Mouse (Mus musculus): ENCODE results near the gene Dpp8. TPM values are rescaled to one million over a fixed set of nuclear protein-coding genes. Genes with fewer than 3 reads are reported as not detected.

Gene Dpp8
- polyA plus RNA-seq, 1 experiment: 23.7 TPM

GRCm38 (mm10) chr9:65102377-65103172 is 70.4 kb downstream of the Dpp8 start:
- H3K4me3 ChIP-seq (replicated peaks; ENCODE audit: control insufficient read depth, low read depth, low read length): no peak overlapping the region
- no peak overlapping the region for H3K27ac ChIP-seq (ENCODE audit: control insufficient read depth, insufficient read depth, low read depth, low read length, poor library complexity)
- no peak for TF ChIP-seq POLR2A (IDR thresholded peaks at IDR 0.05; ENCODE audit: borderline replicate concordance, control insufficient read depth, low read depth, low read length)
- TF ChIP-seq CTCF (IDR thresholded peaks at IDR 0.05; ENCODE audit: control insufficient read depth, insufficient read depth, low read length): no peak
- no peaks in the 10 kb centered on the region; the same call in 1 of the 2 replicates for H3K4me1 ChIP-seq (ENCODE audit: control insufficient read depth, insufficient read depth, low read length)
- WGBS: 37% methylated on average over 36 of the region's 36 CpGs

GRCm38 (mm10) chr9:65103173-65103752 is 71.0 kb downstream of the Dpp8 start:
- Histone ChIP-seq H3K4me1 (ENCODE audit: control insufficient read depth, insufficient read depth, low read length) (no peaks in the 10 kb centered on the region; the same call in 1 of the 2 replicates), H3K27ac (ENCODE audit: control insufficient read depth, insufficient read depth, low read depth, low read length, poor library complexity) (no peak overlapping the region), H3K4me3 (replicated peaks; ENCODE audit: control insufficient read depth, low read depth, low read length) (no peak overlapping the region)
- WGBS: 59% methylated on average over 8 of the region's 8 CpGs
- no peak for TF ChIP-seq POLR2A (IDR thresholded peaks at IDR 0.05; ENCODE audit: borderline replicate concordance, control insufficient read depth, low read depth, low read length)
- TF ChIP-seq CTCF (IDR thresholded peaks at IDR 0.05; ENCODE audit: control insufficient read depth, insufficient read depth, low read length): no peak

GRCm38 (mm10) chr9:65106821-65107220 is 74.6 kb downstream of the Dpp8 start:
- TF ChIP-seq CTCF (IDR thresholded peaks at IDR 0.05; ENCODE audit: control insufficient read depth, insufficient read depth, low read length): no peak
- H3K4me1 ChIP-seq (ENCODE audit: control insufficient read depth, insufficient read depth, low read length): no peaks in the 10 kb centered on the region; the same call in 1 of the 2 replicates
- 85% methylated on average over 4 of the region's 4 CpGs for WGBS
- H3K27ac ChIP-seq (ENCODE audit: control insufficient read depth, insufficient read depth, low read depth, low read length, poor library complexity): no peak overlapping the region
- no peak overlapping the region for H3K4me3 ChIP-seq (replicated peaks; ENCODE audit: control insufficient read depth, low read depth, low read length)

- Histone ChIP-seq H3K4me3 (replicated peaks; ENCODE audit: control insufficient read depth, low read depth, low read length) (no peak overlapping the region), H3K4me1 (ENCODE audit: control insufficient read depth, insufficient read depth, low read length) (no peaks in the 10 kb centered on the region), H3K27ac (ENCODE audit: control insufficient read depth, insufficient read depth, low read depth, low read length, poor library complexity) (no peak overlapping the region)
- no peak for TF ChIP-seq POLR2A (IDR thresholded peaks at IDR 0.05; ENCODE audit: borderline replicate concordance, control insufficient read depth, low read depth, low read length)
- TF ChIP-seq CTCF (IDR thresholded peaks at IDR 0.05; ENCODE audit: control insufficient read depth, insufficient read depth, low read length): no peak
- WGBS: 81% methylated on average over 1 of the region's 1 CpGs
Measured at GRCm38 (mm10) chr9:65107893-65108292, 75.7 kb downstream of the Dpp8 start.

GRCm38 (mm10) chr9:65109132-65110072 is 77.2 kb downstream of the Dpp8 start:
- Histone ChIP-seq H3K4me3 (replicated peaks; ENCODE audit: control insufficient read depth, low read depth, low read length) (no peak overlapping the region), H3K27ac (ENCODE audit: control insufficient read depth, insufficient read depth, low read depth, low read length, poor library complexity) (no peak overlapping the region), H3K4me1 (ENCODE audit: control insufficient read depth, insufficient read depth, low read length) (no peaks in the 10 kb centered on the region)
- TF ChIP-seq POLR2A (IDR thresholded peaks at IDR 0.05; ENCODE audit: borderline replicate concordance, control insufficient read depth, low read depth, low read length) (no peak), CTCF (IDR thresholded peaks at IDR 0.05; ENCODE audit: control insufficient read depth, insufficient read depth, low read length) (no peak)
- WGBS: 47% methylated on average over 24 of the region's 24 CpGs

GRCm38 (mm10) chr9:65111698-65112097 is 79.5 kb downstream of the Dpp8 start:
- no peak for TF ChIP-seq POLR2A (IDR thresholded peaks at IDR 0.05; ENCODE audit: borderline replicate concordance, control insufficient read depth, low read depth, low read length)
- no peak for TF ChIP-seq CTCF (IDR thresholded peaks at IDR 0.05; ENCODE audit: control insufficient read depth, insufficient read depth, low read length)
- 79% methylated on average over 5 of the region's 5 CpGs for WGBS
- no peak overlapping the region for H3K27ac ChIP-seq (ENCODE audit: control insufficient read depth, insufficient read depth, low read depth, low read length, poor library complexity)
- no peaks in the 10 kb centered on the region for H3K4me1 ChIP-seq (ENCODE audit: control insufficient read depth, insufficient read depth, low read length)
- H3K4me3 ChIP-seq (replicated peaks; ENCODE audit: control insufficient read depth, low read depth, low read length): no peak overlapping the region

GRCm38 (mm10) chr9:65113694-65114093 is 81.5 kb downstream of the Dpp8 start:
- 73% methylated on average over 2 of the region's 2 CpGs for WGBS
- H3K27ac ChIP-seq (ENCODE audit: control insufficient read depth, insufficient read depth, low read depth, low read length, poor library complexity): no peak overlapping the region
- no peak for TF ChIP-seq POLR2A (IDR thresholded peaks at IDR 0.05; ENCODE audit: borderline replicate concordance, control insufficient read depth, low read depth, low read length)
- no peak for TF ChIP-seq CTCF (IDR thresholded peaks at IDR 0.05; ENCODE audit: control insufficient read depth, insufficient read depth, low read length)
- H3K4me1 ChIP-seq (ENCODE audit: control insufficient read depth, insufficient read depth, low read length): no peaks in the 10 kb centered on the region; the same call in 1 of the 2 replicates
- no peak overlapping the region for H3K4me3 ChIP-seq (replicated peaks; ENCODE audit: control insufficient read depth, low read depth, low read length)

GRCm38 (mm10) chr9:65115891-65116290 is 83.7 kb downstream of the Dpp8 start:
- no peaks in the 10 kb centered on the region; the same call in 1 of the 2 replicates for H3K4me1 ChIP-seq (ENCODE audit: control insufficient read depth, insufficient read depth, low read length)
- TF ChIP-seq CTCF (IDR thresholded peaks at IDR 0.05; ENCODE audit: control insufficient read depth, insufficient read depth, low read length) (no peak), POLR2A (IDR thresholded peaks at IDR 0.05; ENCODE audit: borderline replicate concordance, control insufficient read depth, low read depth, low read length) (no peak)
- H3K4me3 ChIP-seq (replicated peaks; ENCODE audit: control insufficient read depth, low read depth, low read length): no peak overlapping the region
- no peak overlapping the region for H3K27ac ChIP-seq (ENCODE audit: control insufficient read depth, insufficient read depth, low read depth, low read length, poor library complexity)
- 74% methylated on average over 2 of the region's 2 CpGs for WGBS

Measured in bone marrow, adult 2 months (tissue).